Mouse (Mus musculus) gastrocnemius, postnatal 25 days (tissue): ENCODE results near the gene Pde8a. TPM values are rescaled to one million over a fixed set of nuclear protein-coding genes. Genes with fewer than 3 reads are reported as not detected.

Source experiments
- total RNA-seq, 2 experiments: library from RNA; stranded (reverse); gene quantifications; 1 replicate in 1 of 2; 2 replicates in 1 of 2; pipeline ENCODE4 v1.2.3; 2021

Gene Pde8a
- total RNA-seq, 2 experiments from 2014 or later, result 5.2 to 8.3 TPM

Other genes with a start within 250 kb of the Pde8a start
- gene Zfp592, start 219.9 kb upstream of the Pde8a start, total RNA-seq, result 10 to 100 TPM; 10.2 to 10.6 TPM
- 100 to 1,000 TPM; 213 to 256 TPM for gene Alpk3, start 156.0 kb upstream of the Pde8a start, total RNA-seq
- under 1 TPM; 0.19 to 0.20 TPM for gene Slc28a1, start 98.8 kb upstream of the Pde8a start, total RNA-seq
- gene Rps17, start 131.7 kb downstream of the Pde8a start, total RNA-seq, result 100 to 1,000 TPM; 694 to 707 TPM
- 10 to 100 TPM; 14.4 to 17.2 TPM for gene Cpeb1, start 241.9 kb downstream of the Pde8a start, total RNA-seq